In genomic region chr10:81605666-81605973, GRCm38 (mm10) we compare ENCODE assay signal across 8 mouse cellular contexts. TPM values are rescaled to one million over a fixed set of nuclear protein-coding genes. Genes with fewer than 3 reads are reported as not detected.
A peak's percentile ranks its signal among the peaks of the same experiment; 100 is the strongest.
DNase-seq lines count a peak whose midpoint lies in the region; ATAC-seq and TF ChIP-seq lines count a peak whose summit lies in the region.

No protein-coding gene starts in this region.

- ATAC-seq in embryonic facial prominence, embryonic 14.5 days (ENCODE audit: low read depth): no peak
- ATAC-seq in intestine, embryonic 14.5 days (replicated peaks; ENCODE audit: low FRiP score, low TSS enrichment, low read depth): 0 out of 2 replicates have a peak, but pooled peaks have one; percentile 1
- peak; percentile 2; the same call in 1 of the 2 replicates for ATAC-seq in neural tube, embryonic 12.5 days (ENCODE audit: low FRiP score, low read depth)
- no peak for ATAC-seq in cerebellum, adult (ENCODE audit: insufficient number of reproducible peaks, low FRiP score, low TSS enrichment)

- H3K4me3 ChIP-seq in lung, adult 2 months (replicated peaks; ENCODE audit: extremely low read depth, low read depth, low read length): peak overlapping the region; percentile 70
- peak overlapping the region; percentile 48 for H3K4me3 ChIP-seq in embryonic facial prominence, embryonic 14.5 days (ENCODE audit: low read depth, low read length)
- H3K4me3 ChIP-seq in intestine, embryonic 14.5 days (ENCODE audit: low read depth, low read length): peak overlapping the region; percentile 28
- peak overlapping the region; percentile 29 for H3K4me3 ChIP-seq in neural tube, embryonic 12.5 days

- H3K9ac ChIP-seq in embryonic facial prominence, embryonic 14.5 days (ENCODE audit: low read depth, low read length): peak overlapping the region; percentile 48
- H3K9ac ChIP-seq in intestine, embryonic 14.5 days (ENCODE audit: low read length): peak overlapping the region; percentile 8; the same call in 1 of the 2 replicates
- H3K9ac ChIP-seq in neural tube, embryonic 12.5 days: peak overlapping the region; percentile 38

- no peak for DNase-seq in lung, adult 2 months
- DNase-seq in lung, postnatal 14 days: no peak
- no peak for DNase-seq in embryonic facial prominence, embryonic 14.5 days (ENCODE audit: low spot score)
- DNase-seq in intestine, embryonic 14.5 days (ENCODE audit: low spot score): no peak
- DNase-seq in Muller cell, postnatal 12 days (ENCODE audit: inconsistent ontology term): no peak
- DNase-seq in frontal cortex, adult 2 months (ENCODE audit: extremely low spot score in 1 of 2, low spot score in 1 of 2): no peak

- peak overlapping the region; percentile 88 for H3K27ac ChIP-seq in embryonic facial prominence, embryonic 14.5 days (replicated peaks; ENCODE audit: low read depth, low read length)
- H3K27ac ChIP-seq in intestine, embryonic 14.5 days (ENCODE audit: low read depth): peak overlapping the region; percentile 88
- peak overlapping the region; percentile 69; the same call in 1 of the 2 replicates for H3K27ac ChIP-seq in neural tube, embryonic 12.5 days

- H3K36me3 ChIP-seq in embryonic facial prominence, embryonic 14.5 days (ENCODE audit: control insufficient read depth, insufficient read depth, low read length): 0 out of 2 replicates have a peak, but pooled peaks cover 4% of the 10 kb centered on the region
- no peaks in the 10 kb centered on the region for H3K36me3 ChIP-seq in intestine, embryonic 14.5 days (ENCODE audit: control insufficient read depth, insufficient read depth, low read length)
- peaks cover 3% of the 10 kb centered on the region; the same call in 1 of the 2 replicates for H3K36me3 ChIP-seq in neural tube, embryonic 12.5 days

- peaks cover 14% of the 10 kb centered on the region for H3K4me1 ChIP-seq in lung, adult 2 months (ENCODE audit: control insufficient read depth, insufficient read depth, low read length)
- peaks cover 20% of the 10 kb centered on the region for H3K4me1 ChIP-seq in embryonic facial prominence, embryonic 14.5 days (ENCODE audit: control insufficient read depth, insufficient read depth, low read length)
- H3K4me1 ChIP-seq in intestine, embryonic 14.5 days (replicated peaks; ENCODE audit: control insufficient read depth, insufficient read depth, low read length): peaks cover 25% of the 10 kb centered on the region
- H3K4me1 ChIP-seq in neural tube, embryonic 12.5 days: peaks cover 31% of the 10 kb centered on the region

- H3K9me3 ChIP-seq in embryonic facial prominence, embryonic 14.5 days (ENCODE audit: control insufficient read depth, low read length): no peaks in the 10 kb centered on the region
- no peaks in the 10 kb centered on the region for H3K9me3 ChIP-seq in intestine, embryonic 14.5 days (ENCODE audit: control insufficient read depth, low read length)
- H3K9me3 ChIP-seq in neural tube, embryonic 12.5 days: no peaks in the 10 kb centered on the region

- no peak for TF ChIP-seq CTCF in lung, adult 2 months (IDR thresholded peaks at IDR 0.05; ENCODE audit: insufficient read depth, low read length)

- WGBS in lung, adult 2 months: under 1% methylated on average over 14 of the region's 14 CpGs
- WGBS in embryonic facial prominence, embryonic 14.5 days: 3% methylated on average over 14 of the region's 14 CpGs
- 2% methylated on average over 14 of the region's 14 CpGs for WGBS in intestine, embryonic 14.5 days
- 5% methylated on average over 14 of the region's 14 CpGs for WGBS in neural tube, embryonic 12.5 days

- H3K4me2 ChIP-seq in embryonic facial prominence, embryonic 14.5 days (ENCODE audit: low read depth, low read length): peak overlapping the region; percentile 64
- H3K4me2 ChIP-seq in intestine, embryonic 14.5 days (ENCODE audit: low read length): peak overlapping the region; percentile 49
- H3K4me2 ChIP-seq in neural tube, embryonic 12.5 days (replicated peaks): peak overlapping the region; percentile 67

- no peak for TF ChIP-seq POLR2A in lung, adult 2 months (IDR thresholded peaks at IDR 0.05; ENCODE audit: borderline replicate concordance, extremely low read depth, low read depth, low read length)

- H3K27me3 ChIP-seq in embryonic facial prominence, embryonic 14.5 days (replicated peaks; ENCODE audit: control insufficient read depth, insufficient read depth, low read length): no peaks in the 10 kb centered on the region
- H3K27me3 ChIP-seq in intestine, embryonic 14.5 days (replicated peaks; ENCODE audit: control insufficient read depth, insufficient read depth, low read length): no peaks in the 10 kb centered on the region
- peaks cover 7% of the 10 kb centered on the region; the same call in 1 of the 2 replicates for H3K27me3 ChIP-seq in neural tube, embryonic 12.5 days (replicated peaks)

RNA-seq across cellular contexts. Expression of gene BC025920, which starts 0.5 kb away (rescaled TPM):
- 0.57 and 1.1 TPM in 2 replicates for polyA plus RNA-seq in lung, adult 2 months (2012; rRNA removed)
- polyA plus RNA-seq in embryonic facial prominence, embryonic 14.5 days (2014; fragmentation: Nextera tagmentation; extraction: Ambion mirVana): 0.20 and 0.61 TPM in 2 replicates
- 0.61 and 1.5 TPM in 2 replicates for polyA plus RNA-seq in intestine, embryonic 14.5 days (2014; fragmentation: Nextera tagmentation; extraction: Ambion mirVana)
- 1.4 and 2.3 TPM in 2 replicates for polyA plus RNA-seq in neural tube, embryonic 12.5 days (2016; fragmentation: Nextera tagmentation; extraction: Ambion mirVana)
- 4.1 and 5.2 TPM in 2 replicates for polyA plus RNA-seq in frontal cortex, adult 2 months (2012; rRNA removed)

RNA-seq across cellular contexts. Expression of gene Tle6, which starts 4.7 kb away (rescaled TPM):
- 33.3 and 41.6 TPM in 2 replicates for polyA plus RNA-seq in lung, adult 2 months (2012; rRNA removed)
- 17.1 and 17.8 TPM in 2 replicates for polyA plus RNA-seq in embryonic facial prominence, embryonic 14.5 days (2014; fragmentation: Nextera tagmentation; extraction: Ambion mirVana)
- polyA plus RNA-seq in intestine, embryonic 14.5 days (2014; fragmentation: Nextera tagmentation; extraction: Ambion mirVana): 15.0 and 21.3 TPM in 2 replicates
- polyA plus RNA-seq in neural tube, embryonic 12.5 days (2016; fragmentation: Nextera tagmentation; extraction: Ambion mirVana): 6.4 and 7.3 TPM in 2 replicates
- polyA plus RNA-seq in frontal cortex, adult 2 months (2012; rRNA removed): 12.8 and 17.4 TPM in 2 replicates

RNA-seq across cellular contexts. Expression of gene Sirt6, which starts 22.0 kb away (rescaled TPM):
- polyA plus RNA-seq in lung, adult 2 months (2012; rRNA removed): 33.7 and 36.2 TPM in 2 replicates
- polyA plus RNA-seq in embryonic facial prominence, embryonic 14.5 days (2014; fragmentation: Nextera tagmentation; extraction: Ambion mirVana): 24.4 and 29.0 TPM in 2 replicates
- 34.1 and 39.2 TPM in 2 replicates for polyA plus RNA-seq in intestine, embryonic 14.5 days (2014; fragmentation: Nextera tagmentation; extraction: Ambion mirVana)
- polyA plus RNA-seq in neural tube, embryonic 12.5 days (2016; fragmentation: Nextera tagmentation; extraction: Ambion mirVana): 53.3 and 56.6 TPM in 2 replicates
- polyA plus RNA-seq in frontal cortex, adult 2 months (2012; rRNA removed): 33.9 and 36.2 TPM in 2 replicates

RNA-seq across cellular contexts. Expression of gene Ankrd24, which starts 22.7 kb away (rescaled TPM):
- 22.7 and 28.4 TPM in 2 replicates for polyA plus RNA-seq in lung, adult 2 months (2012; rRNA removed)
- 7.2 and 7.3 TPM in 2 replicates for polyA plus RNA-seq in embryonic facial prominence, embryonic 14.5 days (2014; fragmentation: Nextera tagmentation; extraction: Ambion mirVana)
- 4.7 and 6.4 TPM in 2 replicates for polyA plus RNA-seq in intestine, embryonic 14.5 days (2014; fragmentation: Nextera tagmentation; extraction: Ambion mirVana)
- polyA plus RNA-seq in neural tube, embryonic 12.5 days (2016; fragmentation: Nextera tagmentation; extraction: Ambion mirVana): 8.8 and 9.0 TPM in 2 replicates
- 106 and 108 TPM in 2 replicates for polyA plus RNA-seq in frontal cortex, adult 2 months (2012; rRNA removed)

RNA-seq across cellular contexts. Expression of gene Tle2, which starts 31.3 kb away (rescaled TPM):
- 164 and 218 TPM in 2 replicates for polyA plus RNA-seq in lung, adult 2 months (2012; rRNA removed)
- polyA plus RNA-seq in embryonic facial prominence, embryonic 14.5 days (2014; fragmentation: Nextera tagmentation; extraction: Ambion mirVana): 30.2 and 39.4 TPM in 2 replicates
- 15.8 and 17.8 TPM in 2 replicates for polyA plus RNA-seq in intestine, embryonic 14.5 days (2014; fragmentation: Nextera tagmentation; extraction: Ambion mirVana)
- polyA plus RNA-seq in neural tube, embryonic 12.5 days (2016; fragmentation: Nextera tagmentation; extraction: Ambion mirVana): 18.1 and 19.6 TPM in 2 replicates
- 120 and 136 TPM in 2 replicates for polyA plus RNA-seq in frontal cortex, adult 2 months (2012; rRNA removed)

Comparison
In these comparisons a context has a peak if more than half of its experiments do, and no peak if none do; other contexts are left out.
1. ATAC-seq: peak in intestine, embryonic 14.5 days (single experiment) and neural tube, embryonic 12.5 days (single experiment); none in embryonic facial prominence, embryonic 14.5 days (single experiment) and cerebellum, adult (single experiment).
2. Peak in every context shown above with its lines, with median percentiles within 50 percentile points of each other: H3K4me3 ChIP-seq, H3K27ac ChIP-seq, H3K4me2 ChIP-seq and H3K9ac ChIP-seq.